Comparison of ENCODE assay signal across 23 mouse cellular contexts in the genomic region with DNA sequence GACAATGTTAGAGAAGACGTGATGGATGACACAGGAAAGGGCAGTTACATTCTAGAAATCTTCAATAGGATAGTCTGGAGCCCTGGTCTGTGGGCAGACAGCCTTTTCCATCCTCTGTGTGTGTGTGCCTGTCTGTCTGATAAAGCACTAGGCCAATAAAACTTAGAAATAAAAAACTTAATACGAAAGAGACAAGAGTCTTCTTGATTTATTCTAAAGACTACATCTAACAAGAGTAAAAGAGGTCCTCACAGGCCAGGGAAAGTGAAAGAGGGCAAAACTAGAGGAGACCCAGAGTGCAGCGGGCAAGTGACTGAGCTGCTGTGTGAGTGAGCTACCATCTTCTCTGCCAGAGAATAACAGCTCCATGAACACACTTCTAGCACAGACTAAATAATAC. TPM values are rescaled to one million over a fixed set of nuclear protein-coding genes. Genes with fewer than 3 reads are reported as not detected.
DNase-seq lines count a peak whose midpoint lies in the region; ATAC-seq and TF ChIP-seq lines count a peak whose summit lies in the region.
"Had no signal": no experiment of that assay in that cellular context is flagged by ENCODE, and none has a peak within 500 bp of the region (broad histone marks: within the 10 kb centered on the region; RNA-seq: fewer than 3 reads in every experiment).

No protein-coding gene starts in this region.

- WGBS in heart, embryonic 13.5 days: 80% methylated on average over 3 of the region's 3 CpGs
- 60% methylated on average over 3 of the region's 3 CpGs for WGBS in liver, embryonic 14.5 days (ENCODE audit: insufficient replicate concordance)

- no peak for TF ChIP-seq EP300 in liver, embryonic 14.5 days (IDR thresholded peaks at IDR 0.05; ENCODE audit: low read depth)

- no peaks in the 10 kb centered on the region for H3K27me3 ChIP-seq in heart, embryonic 13.5 days (replicated peaks)
- no peaks in the 10 kb centered on the region for H3K27me3 ChIP-seq in liver, embryonic 14.5 days (ENCODE audit: control insufficient read depth, insufficient read depth, low read length)
- H3K27me3 ChIP-seq: embryonic facial prominence, embryonic 12.5 days; forebrain, embryonic 13.5 days; hindbrain, embryonic 15.5 days; limb, embryonic 12.5 days; midbrain, embryonic 13.5 days had no signal

- no peaks in the 10 kb centered on the region for H3K9me3 ChIP-seq in heart, embryonic 13.5 days
- no peaks in the 10 kb centered on the region for H3K9me3 ChIP-seq in liver, embryonic 14.5 days (ENCODE audit: control insufficient read depth, low read length)
- H3K9me3 ChIP-seq: embryonic facial prominence, embryonic 12.5 days; forebrain, embryonic 13.5 days; hindbrain, embryonic 15.5 days; limb, embryonic 12.5 days; midbrain, embryonic 13.5 days had no signal

- no peak for DNase-seq in heart, postnatal 25 days (ENCODE audit: low spot score)
- peak; percentile 17 for DNase-seq in thymus, postnatal 0 days (ENCODE audit: low spot score)
- no peak for DNase-seq in thymus, postnatal 25 days
- DNase-seq in liver, embryonic 14.5 days (ENCODE audit: low read depth in 3 of 3, low spot score in 3 of 3): no peak
- DNase-seq in gastrocnemius, postnatal 10 days: no peak
- no peak for DNase-seq in adrenal gland, adult 18-20 months (ENCODE audit: low spot score in 2 of 2)
- DNase-seq: adrenal gland, postnatal 14 days; heart, adult 2 months; kidney, adult 11 months; right cerebral cortex, postnatal 14 days; thymus, postnatal 14 days had no signal

- H3K4me3 ChIP-seq in heart, embryonic 13.5 days: no peak overlapping the region
- H3K4me3 ChIP-seq in liver, embryonic 14.5 days (ENCODE audit: insufficient read depth in 1 of 2, low read depth in 2 of 2, low read length in 2 of 2): no peak overlapping the region
- H3K4me3 ChIP-seq: embryonic facial prominence, embryonic 12.5 days; forebrain, embryonic 13.5 days; heart, adult 2 months; hindbrain, embryonic 15.5 days; midbrain, embryonic 13.5 days had no signal

- intact Hi-C loops in heart, postnatal 25 days (cut with DNase I): no loop called here

- H3K27ac ChIP-seq in heart, embryonic 13.5 days (replicated peaks): no peak overlapping the region
- peak overlapping the region; percentile 35 for H3K27ac ChIP-seq in liver, embryonic 14.5 days
- H3K27ac ChIP-seq: embryonic facial prominence, embryonic 12.5 days; heart, adult 2 months; hindbrain, embryonic 15.5 days; macrophage; midbrain, embryonic 13.5 days had no signal

- no peak for ATAC-seq in heart, embryonic 13.5 days (ENCODE audit: extremely low read depth, insufficient number of reproducible peaks, low FRiP score, low TSS enrichment)
- ATAC-seq in liver, embryonic 14.5 days (ENCODE audit: insufficient read depth): no peak
- ATAC-seq: activated CD4-positive, CD25-positive, alpha-beta regulatory T cell, adult 4 months; forebrain, embryonic 13.5 days; midbrain, embryonic 13.5 days had no signal

- peaks cover 53% of the 10 kb centered on the region for H3K4me1 ChIP-seq in heart, embryonic 13.5 days
- peaks cover 40 to 46% of the 10 kb centered on the region in 2 experiments for H3K4me1 ChIP-seq in liver, embryonic 14.5 days (replicated peaks; ENCODE audit: control insufficient read depth in 2 of 2, insufficient read depth in 2 of 2, low read length in 1 of 2)

- no peak overlapping the region for H3K4me2 ChIP-seq in heart, embryonic 13.5 days
- peak overlapping the region; percentile 99 for H3K4me2 ChIP-seq in liver, embryonic 14.5 days (ENCODE audit: low read depth)
- H3K4me2 ChIP-seq: embryonic facial prominence, embryonic 12.5 days had no signal

- H3K36me3 ChIP-seq in heart, embryonic 13.5 days: peaks cover 6% of the 10 kb centered on the region
- no peaks in the 10 kb centered on the region for H3K36me3 ChIP-seq in liver, embryonic 14.5 days (replicated peaks; ENCODE audit: control insufficient read depth, insufficient read depth, low read depth)
- H3K36me3 ChIP-seq: embryonic facial prominence, embryonic 12.5 days; hindbrain, embryonic 15.5 days; midbrain, embryonic 13.5 days had no signal

- H3K9ac ChIP-seq in heart, embryonic 13.5 days: peak overlapping the region; percentile 37; the same call in 1 of the 2 replicates
- no peak overlapping the region; the same call in 1 of the 2 replicates for H3K9ac ChIP-seq in liver, embryonic 14.5 days (replicated peaks)
- H3K9ac ChIP-seq: embryonic facial prominence, embryonic 12.5 days; hindbrain, embryonic 15.5 days; limb, embryonic 12.5 days had no signal

- TF ChIP-seq CTCF in liver, embryonic 14.5 days (IDR thresholded peaks at IDR 0.05; ENCODE audit: low read depth): no peak

RNA-seq across cellular contexts. Expression of gene Zbtb25, which starts 3.1 kb away (rescaled TPM):
- 11.8 and 13.2 TPM in 2 replicates for polyA plus RNA-seq in heart, embryonic 13.5 days (2015; fragmentation: Nextera tagmentation; extraction: Ambion mirVana)
- total RNA-seq in heart, postnatal 25 days (2021): 1 to 10 TPM; 6.7 to 7.8 TPM
- 27.0 and 28.8 TPM in 2 replicates for polyA plus RNA-seq in thymus, postnatal 0 days (2015; fragmentation: Nextera tagmentation; extraction: Ambion mirVana)
- 5.1 and 5.6 TPM in 2 replicates for polyA plus RNA-seq in liver, embryonic 14.5 days (2012; rRNA removed)
- polyA plus RNA-seq in liver, embryonic 14.5 days (2014; fragmentation: Nextera tagmentation; extraction: Ambion mirVana): 7.2 and 7.8 TPM in 2 replicates
- 10 to 100 TPM; 10.6 to 11.0 TPM for total RNA-seq in gastrocnemius, postnatal 10 days (2021)
- total RNA-seq in adrenal gland, adult 18-20 months (2021): 1 to 10 TPM; 5.9 to 6.1 TPM

RNA-seq across cellular contexts. Expression of gene Zbtb1, which starts 3.8 kb away (rescaled TPM):
- 6.3 and 6.4 TPM in 2 replicates for polyA plus RNA-seq in heart, embryonic 13.5 days (2015; fragmentation: Nextera tagmentation; extraction: Ambion mirVana)
- total RNA-seq in heart, postnatal 25 days (2021): 1 to 10 TPM; 3.5 to 4.2 TPM
- polyA plus RNA-seq in thymus, postnatal 0 days (2015; fragmentation: Nextera tagmentation; extraction: Ambion mirVana): 13.9 and 15.5 TPM in 2 replicates
- 1.5 and 2.6 TPM in 2 replicates for polyA plus RNA-seq in liver, embryonic 14.5 days (2012; rRNA removed)
- 3.5 and 4.4 TPM in 2 replicates for polyA plus RNA-seq in liver, embryonic 14.5 days (2014; fragmentation: Nextera tagmentation; extraction: Ambion mirVana)
- 1 to 10 TPM; 5.1 to 7.0 TPM for total RNA-seq in gastrocnemius, postnatal 10 days (2021)
- 1 to 10 TPM; 4.1 to 4.7 TPM for total RNA-seq in adrenal gland, adult 18-20 months (2021)

RNA-seq across cellular contexts. Expression of gene Hspa2, which starts 37.7 kb away (rescaled TPM):
- 15.1 and 15.5 TPM in 2 replicates for polyA plus RNA-seq in heart, embryonic 13.5 days (2015; fragmentation: Nextera tagmentation; extraction: Ambion mirVana)
- 1 to 10 TPM; 6.0 to 7.0 TPM for total RNA-seq in heart, postnatal 25 days (2021)
- 3.5 and 4.2 TPM in 2 replicates for polyA plus RNA-seq in thymus, postnatal 0 days (2015; fragmentation: Nextera tagmentation; extraction: Ambion mirVana)
- polyA plus RNA-seq in liver, embryonic 14.5 days (2012; rRNA removed): 1.0 and 1.3 TPM in 2 replicates
- 1.4 and 1.9 TPM in 2 replicates for polyA plus RNA-seq in liver, embryonic 14.5 days (2014; fragmentation: Nextera tagmentation; extraction: Ambion mirVana)
- 1 to 10 TPM; 7.4 to 8.7 TPM for total RNA-seq in gastrocnemius, postnatal 10 days (2021)
- total RNA-seq in adrenal gland, adult 18-20 months (2021): 10 to 100 TPM; 18.9 to 20.6 TPM

RNA-seq across cellular contexts. Expression of gene Akap5, which starts 41.6 kb away (rescaled TPM):
- 4.0 and 4.4 TPM in 2 replicates for polyA plus RNA-seq in heart, embryonic 13.5 days (2015; fragmentation: Nextera tagmentation; extraction: Ambion mirVana)
- 1 to 10 TPM; 2.1 to 2.7 TPM for total RNA-seq in heart, postnatal 25 days (2021)
- polyA plus RNA-seq in thymus, postnatal 0 days (2015; fragmentation: Nextera tagmentation; extraction: Ambion mirVana): 0.21 and 0.38 TPM in 2 replicates
- 0.21 and 0.32 TPM in 2 replicates for polyA plus RNA-seq in liver, embryonic 14.5 days (2012; rRNA removed)
- 0.14 and 0.25 TPM in 2 replicates for polyA plus RNA-seq in liver, embryonic 14.5 days (2014; fragmentation: Nextera tagmentation; extraction: Ambion mirVana)
- total RNA-seq in gastrocnemius, postnatal 10 days (2021): 1 to 10 TPM; 1.8 to 2.1 TPM
- under 1 TPM; 0.33 to 0.54 TPM for total RNA-seq in adrenal gland, adult 18-20 months (2021)

RNA-seq across cellular contexts. Expression of gene Ppp1r36, which starts 51.1 kb away (rescaled TPM):
- polyA plus RNA-seq in heart, embryonic 13.5 days (2015; fragmentation: Nextera tagmentation; extraction: Ambion mirVana): 2.0 and 3.1 TPM in 2 replicates
- not detected for total RNA-seq in heart, postnatal 25 days (2021)
- 0.26 and 0.32 TPM in 2 replicates for polyA plus RNA-seq in thymus, postnatal 0 days (2015; fragmentation: Nextera tagmentation; extraction: Ambion mirVana)
- 0.03 and 0.04 TPM in 2 replicates for polyA plus RNA-seq in liver, embryonic 14.5 days (2012; rRNA removed)
- 0.09 TPM in 1 of 2 replicates, not detected in the other for polyA plus RNA-seq in liver, embryonic 14.5 days (2014; fragmentation: Nextera tagmentation; extraction: Ambion mirVana)
- under 1 TPM; 0.34 to 0.38 TPM for total RNA-seq in gastrocnemius, postnatal 10 days (2021)
- under 1 TPM; 0.27 to 0.32 TPM for total RNA-seq in adrenal gland, adult 18-20 months (2021)
- total RNA-seq: adrenal gland, postnatal 14 days; gastrocnemius, adult 8-10 months had no signal
- polyA plus RNA-seq: activated CD4-positive, CD25-positive, alpha-beta regulatory T cell, adult 4 months; C2C12; erythroblast, embryonic 14.5 days; large intestine, adult 2 months; macrophage had no signal
